Comparison of ENCODE assay signal across 19 mouse cellular contexts in genomic region chr1:188595251-188595650, GRCm38 (mm10).
A peak's percentile ranks its signal among the peaks of the same experiment; 100 is the strongest.
DNase-seq lines count a peak whose midpoint lies in the region; ATAC-seq and TF ChIP-seq lines count a peak whose summit lies in the region.
"Had no signal": no experiment of that assay in that cellular context is flagged by ENCODE, and none has a peak within 500 bp of the region (broad histone marks: within the 10 kb centered on the region; RNA-seq: fewer than 3 reads in every experiment).

No protein-coding gene starts in this region.

- H3K9ac ChIP-seq in forebrain, postnatal 0 days, result no peak overlapping the region
- no peak overlapping the region for H3K9ac ChIP-seq in embryonic facial prominence, embryonic 11.5 days (replicated peaks; ENCODE audit: low read length)
- H3K9ac ChIP-seq: forebrain, embryonic 12.5 days; hindbrain, embryonic 13.5 days had no signal

- no peak for TF ChIP-seq CTCF in forebrain, postnatal 0 days (IDR thresholded peaks at IDR 0.05; ENCODE audit: low read depth)

- no peaks in the 10 kb centered on the region for H3K36me3 ChIP-seq in forebrain, embryonic 10.5 days (replicated peaks)
- H3K36me3 ChIP-seq in forebrain, postnatal 0 days (ENCODE audit: insufficient read depth), result no peaks in the 10 kb centered on the region
- H3K36me3 ChIP-seq in embryonic facial prominence, embryonic 11.5 days (replicated peaks; ENCODE audit: control insufficient read depth, insufficient read depth, low read depth, low read length), result no peaks in the 10 kb centered on the region
- H3K36me3 ChIP-seq: forebrain, embryonic 12.5 days; heart, embryonic 10.5 days; hindbrain, embryonic 13.5 days had no signal

- no peaks in the 10 kb centered on the region for H3K9me3 ChIP-seq in forebrain, embryonic 10.5 days
- no peaks in the 10 kb centered on the region for H3K9me3 ChIP-seq in forebrain, postnatal 0 days (ENCODE audit: low read length)
- H3K9me3 ChIP-seq in embryonic facial prominence, embryonic 11.5 days (replicated peaks; ENCODE audit: control insufficient read depth, low read length), result no peaks in the 10 kb centered on the region
- H3K9me3 ChIP-seq: forebrain, embryonic 12.5 days; heart, embryonic 10.5 days had no signal

- H3K27me3 ChIP-seq in forebrain, embryonic 10.5 days (ENCODE audit: poor library complexity, severe bottlenecking), result no peaks in the 10 kb centered on the region
- no peaks in the 10 kb centered on the region for H3K27me3 ChIP-seq in forebrain, postnatal 0 days (ENCODE audit: insufficient read depth, low read length)
- no peaks in the 10 kb centered on the region for H3K27me3 ChIP-seq in embryonic facial prominence, embryonic 11.5 days (ENCODE audit: control insufficient read depth, insufficient read depth, low read length)
- H3K27me3 ChIP-seq: forebrain, embryonic 12.5 days; hindbrain, embryonic 13.5 days had no signal

- intact Hi-C loops in heart, postnatal 10 days (cut with DNase I), result no loop called here

- H3K4me1 ChIP-seq in forebrain, embryonic 10.5 days, result no peaks in the 10 kb centered on the region
- H3K4me1 ChIP-seq in forebrain, postnatal 0 days (ENCODE audit: insufficient read depth), result no peaks in the 10 kb centered on the region
- H3K4me1 ChIP-seq in embryonic facial prominence, embryonic 11.5 days (ENCODE audit: control insufficient read depth, insufficient read depth, low read length), result no peaks in the 10 kb centered on the region
- H3K4me1 ChIP-seq: forebrain, embryonic 12.5 days; heart, embryonic 10.5 days; hindbrain, embryonic 13.5 days had no signal

- DNase-seq in forebrain, embryonic 10.5 days (ENCODE audit: extremely low spot score, low spot score), result peak; percentile 5
- no peak for DNase-seq in forebrain, postnatal 0 days
- DNase-seq in embryo, embryonic 10.5 days (ENCODE audit: low spot score), result peak; percentile 42
- DNase-seq in embryonic facial prominence, embryonic 11.5 days (ENCODE audit: low spot score), result peak; percentile 76
- peak; percentile 16 for DNase-seq in retina, postnatal 1 day
- no peak for DNase-seq in lung, postnatal 10 days
- DNase-seq in heart, postnatal 10 days, result no peak
- DNase-seq: adrenal gland, postnatal 10 days; cerebellum, adult 11 months; cerebellum, adult 9-10 months; cerebellum, postnatal 25 days; gastrocnemius, adult 2 months; gastrocnemius, postnatal 25 days; heart, postnatal 14 days had no signal

- H3K4me2 ChIP-seq in forebrain, postnatal 0 days (ENCODE audit: low read depth), result no peak overlapping the region
- H3K4me2 ChIP-seq in embryonic facial prominence, embryonic 11.5 days (ENCODE audit: low read depth, low read length), result no peak overlapping the region
- H3K4me2 ChIP-seq: forebrain, embryonic 12.5 days; hindbrain, embryonic 13.5 days had no signal

- 42% methylated on average over 4 of the region's 4 CpGs for WGBS in forebrain, embryonic 10.5 days
- 50% methylated on average over 4 of the region's 4 CpGs for WGBS in forebrain, postnatal 0 days
- 25% methylated on average over 4 of the region's 4 CpGs for WGBS in embryonic facial prominence, embryonic 11.5 days

- no peak overlapping the region for H3K4me3 ChIP-seq in forebrain, embryonic 10.5 days
- no peak overlapping the region for H3K4me3 ChIP-seq in forebrain, postnatal 0 days (ENCODE audit: low read depth, low read length)
- H3K4me3 ChIP-seq in embryonic facial prominence, embryonic 11.5 days (ENCODE audit: low read depth, low read length), result no peak overlapping the region
- H3K4me3 ChIP-seq: forebrain, embryonic 12.5 days; gastrocnemius, adult 2 months; heart, embryonic 10.5 days; hindbrain, embryonic 13.5 days had no signal

- no peak overlapping the region for H3K27ac ChIP-seq in forebrain, embryonic 10.5 days
- no peak overlapping the region for H3K27ac ChIP-seq in forebrain, postnatal 0 days (ENCODE audit: low read depth, low read length)
- H3K27ac ChIP-seq in embryonic facial prominence, embryonic 11.5 days (replicated peaks; ENCODE audit: low read depth, low read length), result no peak overlapping the region
- H3K27ac ChIP-seq: forebrain, embryonic 12.5 days; gastrocnemius, adult 2 months; heart, embryonic 10.5 days; hindbrain, embryonic 13.5 days; hindbrain, postnatal 0 days had no signal

- ATAC-seq in forebrain, postnatal 0 days, result no peak
- no peak; the same call in 1 of the 2 replicates for ATAC-seq in embryonic facial prominence, embryonic 11.5 days (replicated peaks; ENCODE audit: insufficient number of reproducible peaks, low FRiP score, low TSS enrichment, low read depth)
- ATAC-seq: forebrain, embryonic 16.5 days; hindbrain, postnatal 0 days had no signal

Comparison
In these comparisons a context has a peak if more than half of its experiments do, and no peak if none do; other contexts are left out.
1. DNase-seq: peak in forebrain, embryonic 10.5 days (single experiment), embryo, embryonic 10.5 days (single experiment), embryonic facial prominence, embryonic 11.5 days (single experiment) and retina, postnatal 1 day (single experiment); none in forebrain, postnatal 0 days (single experiment), lung, postnatal 10 days (single experiment) and heart, postnatal 10 days (0 of 2).